Mouse (Mus musculus) frontal cortex, postnatal 14 days (tissue): ENCODE data around the gene Ints3.

ENCODE experiments used
- DNase-seq, 2 experiments: peaks; one replicate each; pipeline ENCODE4 v3.0.0; 2022; ENCODE audit warnings: low spot score in 2 of 2

Gene Ints3

DNA sequence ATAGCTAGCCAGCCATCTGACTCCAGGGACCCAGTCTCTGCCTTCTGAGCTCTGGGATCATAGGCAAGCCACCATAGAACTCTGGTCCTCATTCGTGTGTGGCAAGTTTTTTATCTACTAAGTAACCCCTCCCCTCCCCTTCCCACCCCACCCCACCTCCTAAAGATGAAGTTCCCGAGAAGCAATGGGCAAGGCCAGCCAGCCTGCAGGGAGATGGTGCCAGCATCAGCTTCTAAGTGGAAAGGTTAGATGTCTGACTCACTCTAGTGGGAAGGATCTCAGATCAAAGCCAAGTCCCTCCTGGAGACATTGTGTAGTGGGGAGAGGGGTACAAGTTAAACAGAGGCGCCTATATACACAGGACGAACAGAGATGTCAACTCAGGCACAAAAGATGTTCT is 42.4 kb downstream of the Ints3 start:
- no peak for DNase-seq

DNA sequence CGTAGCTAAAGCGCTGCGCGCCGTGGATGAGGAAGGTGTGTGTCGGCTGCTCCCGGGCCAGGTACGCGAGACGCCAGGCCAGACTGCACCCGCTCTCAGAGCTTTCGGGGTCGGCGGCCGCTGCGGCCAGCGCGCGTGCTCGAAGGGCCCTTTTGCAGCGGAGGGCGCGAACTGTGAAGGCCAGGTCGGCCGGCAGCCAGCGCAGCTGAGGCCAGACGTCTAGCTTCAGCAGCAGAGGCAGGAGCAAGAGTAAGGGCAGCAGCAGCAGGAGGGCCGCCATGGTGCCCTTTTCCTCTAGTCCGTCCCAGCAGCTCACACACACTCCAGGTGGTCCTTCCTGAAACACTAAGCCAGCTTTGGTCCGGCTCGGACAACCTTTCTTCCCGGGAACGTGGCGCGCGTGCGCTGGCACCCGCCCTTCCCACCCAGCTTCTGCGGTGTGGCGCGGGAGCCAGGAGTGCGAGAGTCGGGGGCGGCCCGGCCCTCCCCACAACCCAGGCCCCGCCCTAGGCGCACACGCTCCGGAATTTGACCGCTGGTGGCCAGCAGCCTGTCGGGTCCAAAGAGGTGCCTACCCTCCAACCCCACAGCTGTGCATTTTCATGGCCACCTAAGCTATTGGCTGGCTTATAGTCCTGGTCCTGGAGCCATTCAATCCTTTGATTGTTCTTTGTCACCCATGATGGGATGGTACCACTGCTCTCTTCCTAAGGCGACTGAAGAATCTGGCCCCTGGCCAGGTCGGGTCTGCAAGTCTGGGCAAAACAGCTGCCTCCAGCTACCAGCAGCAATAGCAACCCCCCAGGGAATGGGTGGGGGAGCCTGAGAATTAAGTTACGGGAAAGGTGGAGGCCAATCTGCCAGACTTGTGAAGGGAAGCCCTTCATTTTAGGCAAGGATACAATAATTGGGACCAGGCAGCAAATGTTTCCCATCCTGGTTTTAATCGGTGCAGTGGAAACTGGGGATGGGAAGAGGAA is 43.6 kb downstream of the Ints3 start, which contains the start of gene Slc27a3:
Gene Slc27a3 (minus strand): TSS at position 428 of the 980 bp plus-strand sequence.
- DNase-seq: peak in 1 of 2 experiments; percentile 28

GRCm38 (mm10) chr3:90388726-90389510 is 44.5 kb downstream of the Ints3 start:
- DNase-seq: peak in 1 of 2 experiments; percentile 35

- no peak for DNase-seq
Observed at GRCm38 (mm10) chr3:90388192-90388591, 45.2 kb downstream of the Ints3 start.

GRCm38 (mm10) chr3:90387483-90387882 is 45.9 kb downstream of the Ints3 start:
- no peak for DNase-seq

DNA sequence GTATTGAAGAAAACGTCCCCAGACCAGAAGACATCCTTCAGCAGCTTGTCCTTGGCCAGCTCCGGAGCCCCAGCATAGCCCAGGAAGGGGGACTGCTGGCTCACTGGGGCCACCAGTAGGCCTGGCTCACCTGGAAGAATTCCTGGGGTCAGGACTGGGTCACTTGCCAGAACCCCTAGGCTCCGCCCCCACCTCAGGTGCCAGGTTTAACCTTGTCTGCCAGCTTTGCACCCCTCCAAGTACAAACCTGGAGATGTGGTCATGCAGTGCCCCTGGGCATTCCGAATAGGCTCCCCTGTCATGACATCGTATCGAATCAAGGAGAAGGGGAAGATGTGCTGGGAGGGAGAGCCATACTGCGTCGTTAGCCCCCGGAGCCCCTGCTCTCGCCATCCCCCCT is 46.6 kb downstream of the Ints3 start:
- DNase-seq: no peak

DNA sequence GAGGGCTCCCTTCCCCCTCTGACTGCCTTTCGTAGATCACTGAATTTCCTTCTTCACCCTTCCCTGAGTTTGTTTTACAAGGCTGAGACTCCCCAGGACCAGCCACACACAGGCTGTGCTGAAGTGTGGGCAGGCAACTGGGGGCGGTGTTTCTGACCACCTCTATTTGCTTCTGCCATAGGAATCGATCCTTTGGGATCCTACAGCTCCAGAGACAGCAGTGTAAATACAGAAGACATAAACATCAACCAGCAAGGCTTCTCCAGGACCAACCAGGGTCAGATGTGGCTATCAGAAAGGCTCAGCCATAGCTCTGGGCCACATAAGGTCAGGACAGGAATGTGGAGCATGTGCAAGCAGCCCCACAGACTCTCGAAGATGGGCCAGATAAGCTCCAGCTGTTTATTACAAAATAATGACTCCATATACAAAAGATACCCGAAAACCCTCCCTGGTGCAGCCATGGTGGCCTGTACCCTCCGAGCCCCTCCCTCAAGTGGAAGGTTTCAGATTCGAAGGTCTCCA is 48.5 kb downstream of the Ints3 start:
- DNase-seq: no peak

GRCm38 (mm10) chr3:90383690-90384089 is 49.7 kb downstream of the Ints3 start:
- no peak for DNase-seq

DNA sequence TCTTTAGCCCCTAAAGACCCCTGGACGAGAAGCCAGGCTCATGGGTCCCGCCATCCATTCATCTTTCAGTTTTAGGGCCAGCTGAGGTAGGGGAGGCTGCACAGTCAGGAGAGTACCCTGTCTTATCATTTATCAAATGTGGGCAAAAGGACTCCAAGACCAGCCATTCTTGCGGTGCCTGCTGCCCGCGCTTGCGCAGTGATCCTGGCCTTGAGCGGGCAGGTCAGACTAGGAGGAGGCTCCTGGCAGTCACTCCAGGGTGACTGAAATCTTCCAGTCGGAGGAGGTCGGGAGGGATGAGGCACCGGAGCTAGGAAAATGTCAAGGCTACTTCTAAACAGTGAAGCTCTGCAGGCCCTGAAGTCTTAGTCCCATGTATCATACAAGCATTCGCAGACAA is 51.7 kb downstream of the Ints3 start:
- DNase-seq: no peak

GRCm38 (mm10) chr3:90378496-90378895 is 54.9 kb downstream of the Ints3 start:
- DNase-seq: no peak

GRCm38 (mm10) chr3:90376247-90376585 is 57.2 kb downstream of the Ints3 start:
- DNase-seq: no peak

- no peak for DNase-seq
Observed at GRCm38 (mm10) chr3:90375562-90376246, 57.7 kb downstream of the Ints3 start.

GRCm38 (mm10) chr3:90374368-90374767 is 59.1 kb downstream of the Ints3 start:
- DNase-seq: no peak

DNA sequence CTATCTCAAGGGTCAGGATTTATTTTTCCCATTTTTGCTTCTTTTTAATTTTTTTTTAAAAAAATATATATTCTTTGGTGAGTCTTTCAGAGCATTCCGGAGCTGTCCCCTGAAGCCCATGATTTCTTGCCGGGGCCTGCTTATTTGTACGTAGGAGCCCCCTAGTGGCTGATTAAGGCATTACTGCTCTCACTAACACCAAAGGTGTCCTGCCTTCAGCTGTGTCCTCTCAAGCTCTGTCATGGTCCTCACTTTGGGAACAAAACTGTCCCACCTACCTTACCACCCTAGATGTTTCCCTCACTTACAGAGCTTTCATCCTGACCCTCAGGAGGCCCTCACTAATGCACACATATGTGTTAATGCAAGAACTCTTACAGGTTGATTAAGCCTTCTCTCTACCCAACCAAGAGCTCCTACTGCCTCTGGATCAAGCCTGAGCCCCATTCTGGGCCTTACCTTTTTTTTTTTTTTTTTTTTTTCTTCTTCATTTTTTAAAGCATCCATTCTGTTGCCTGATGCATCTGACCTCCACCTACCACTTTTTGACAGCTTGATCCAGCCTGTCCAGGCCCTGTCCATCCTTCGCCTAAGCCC is 59.9 kb downstream of the Ints3 start:
- peak; percentile 47 to 76 for DNase-seq

GRCm38 (mm10) chr3:90372817-90373216 is 60.6 kb downstream of the Ints3 start:
- DNase-seq: no peak

- no peak for DNase-seq
Observed at GRCm38 (mm10) chr3:90371857-90372256, 61.6 kb downstream of the Ints3 start.

DNA sequence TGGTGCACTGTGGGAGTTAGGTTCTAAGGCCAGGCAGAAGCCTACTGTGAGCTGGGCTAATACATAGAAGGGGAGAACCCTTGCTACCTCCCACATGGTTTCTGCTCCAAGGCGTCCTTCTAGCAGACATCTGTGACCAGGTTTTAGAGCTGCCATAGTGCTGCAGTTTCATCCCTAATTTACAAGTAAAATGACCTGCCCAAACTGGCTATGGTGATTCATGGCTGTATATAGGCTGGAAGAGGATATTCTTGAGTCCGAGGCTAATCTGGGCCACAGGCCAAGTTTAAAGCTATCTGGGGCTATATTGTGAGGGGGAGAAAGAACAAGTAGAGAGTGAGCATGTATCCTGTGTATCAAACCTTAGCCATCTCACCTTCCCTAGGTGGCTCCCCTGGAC is 64.4 kb downstream of the Ints3 start:
- no peak for DNase-seq

DNA sequence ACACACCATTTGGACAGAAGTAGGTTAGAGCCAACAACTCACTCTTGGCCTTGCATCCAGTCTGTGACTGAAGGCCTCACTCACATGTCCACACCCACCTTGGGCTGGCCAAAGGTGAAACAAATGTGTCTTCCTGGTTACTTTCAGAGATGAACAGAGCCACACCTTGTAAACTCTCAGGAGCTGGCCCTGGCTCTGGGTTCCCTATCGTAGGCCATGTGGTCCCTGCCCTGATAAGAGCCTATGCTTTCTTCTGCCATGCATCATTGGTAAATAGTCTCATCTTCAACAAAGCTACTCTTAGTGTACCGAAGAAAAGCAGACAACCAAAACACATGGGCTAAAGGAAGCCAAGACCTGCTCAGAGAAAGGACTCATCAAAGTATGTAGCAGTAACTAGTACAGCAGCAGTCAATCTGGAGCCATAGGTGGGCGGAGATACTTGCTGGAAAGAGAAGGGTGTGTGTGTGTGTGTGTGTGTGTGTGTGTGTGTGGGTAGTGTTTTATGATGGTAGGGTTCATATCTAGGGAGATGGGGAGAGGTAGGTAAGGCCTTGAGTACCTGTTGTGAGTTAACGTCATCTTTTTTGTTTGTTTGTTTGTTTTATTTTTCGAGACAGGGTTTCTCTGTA is 66.3 kb downstream of the Ints3 start:
- DNase-seq: no peak

DNA sequence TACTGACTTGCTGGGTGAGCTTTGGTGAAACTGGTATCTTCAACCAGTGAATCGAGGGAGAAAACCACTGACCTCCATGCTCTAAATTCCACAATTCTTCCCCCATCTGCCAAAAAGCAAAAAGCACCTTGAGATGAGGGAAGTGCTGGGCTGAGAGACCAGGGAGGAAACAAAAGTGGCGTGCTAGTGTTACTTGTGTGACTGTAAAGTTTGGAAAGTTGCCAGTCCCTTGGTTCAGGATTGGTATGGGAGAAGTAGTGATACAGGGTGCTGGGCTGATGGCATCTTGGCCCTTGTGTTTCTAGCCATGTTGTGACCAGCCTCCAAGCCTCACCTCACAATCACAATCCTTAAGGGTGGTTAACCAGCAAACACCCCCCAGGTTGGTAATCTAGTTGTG is 71.1 kb downstream of the Ints3 start:
- DNase-seq: no peak

DNA sequence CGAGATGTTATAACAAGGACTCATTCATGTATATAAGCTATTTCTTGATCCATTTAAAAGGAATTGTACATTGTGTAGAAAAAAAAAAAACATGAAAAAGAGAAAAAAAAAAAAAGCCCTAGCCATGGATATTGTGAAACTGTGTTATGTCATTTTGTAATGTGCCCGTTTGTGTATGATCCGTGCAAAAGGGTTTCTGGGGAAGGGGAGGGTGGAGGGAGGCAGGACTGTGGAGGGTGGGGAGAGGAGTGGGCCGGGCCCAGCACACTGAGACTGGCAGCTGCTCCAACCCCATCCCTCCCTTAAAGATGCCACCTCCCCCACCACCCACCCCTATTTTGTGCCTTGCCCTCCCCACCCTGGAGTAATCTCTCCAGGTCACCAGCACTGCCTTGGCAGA is 71.9 kb downstream of the Ints3 start:
- no peak for DNase-seq

DNA sequence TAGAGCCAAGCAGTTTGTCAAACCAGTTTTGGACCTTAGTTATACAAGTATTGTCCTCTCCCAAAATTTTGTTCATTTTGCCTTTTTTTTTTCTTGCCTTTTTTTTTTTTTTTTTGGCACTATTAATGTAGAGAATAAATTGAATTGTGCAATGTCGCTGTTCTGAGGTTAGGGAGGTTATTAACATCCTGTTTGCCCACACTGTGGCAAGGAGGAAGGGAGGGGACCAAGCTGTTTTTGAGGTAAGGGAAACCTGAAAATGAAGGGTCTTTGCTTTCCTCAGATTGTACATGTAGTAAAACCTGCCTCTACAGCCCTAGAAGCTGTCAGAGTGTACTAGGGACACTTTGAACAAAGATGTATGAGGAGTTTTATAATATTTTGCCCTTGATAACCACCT is 74.2 kb downstream of the Ints3 start:
- DNase-seq: no peak
